Mouse (Mus musculus): Measurements from ENCODE around the gene Hipk2. TPM values are rescaled to one million over a fixed set of nuclear protein-coding genes. Genes with fewer than 3 reads are reported as not detected.

Gene Hipk2
- polyA plus RNA-seq, 1 experiment from 2014 or later, result 21.8 TPM

- 66% methylated on average over 3 of the region's 3 CpGs for WGBS
- Histone ChIP-seq H3K4me3 (no peak overlapping the region), H3K27me3 (ENCODE audit: low read depth, poor library complexity, severe bottlenecking) (no peaks in the 10 kb centered on the region), H3K27ac (no peak overlapping the region), H3K4me1 (no peaks in the 10 kb centered on the region), H3K9me3 (replicated peaks) (no peaks in the 10 kb centered on the region), H3K36me3 (peaks cover 98% of the 10 kb centered on the region)
- DNase-seq (ENCODE audit: low spot score), result no peak
These were observed 136.7 kb downstream of the Hipk2 start for GRCm38 (mm10) chr6:38739266-38739665.

DNA sequence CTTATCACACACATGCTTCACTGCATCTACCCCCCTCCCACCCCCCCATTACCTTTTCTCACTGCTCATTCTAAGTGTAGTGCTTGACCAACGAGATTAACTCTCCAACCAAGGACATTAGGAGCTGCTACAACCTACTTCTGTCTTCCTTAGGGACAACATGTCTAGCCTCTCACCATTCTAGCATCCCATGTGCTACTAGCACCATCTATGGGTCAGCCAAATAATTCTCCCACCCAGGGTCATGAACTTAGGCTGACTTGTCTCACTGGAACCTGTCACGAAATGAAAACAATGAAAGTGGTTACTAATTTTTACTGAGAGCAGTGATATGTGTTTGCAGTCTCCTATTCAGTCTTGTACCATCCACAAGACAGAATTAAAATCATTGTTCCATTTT lies 138.2 kb downstream of the Hipk2 start:
- H3K27me3 ChIP-seq (ENCODE audit: low read depth, poor library complexity, severe bottlenecking), result no peaks in the 10 kb centered on the region
- 83% methylated on average over 2 of the region's 2 CpGs for WGBS
- H3K4me3 ChIP-seq, result no peak overlapping the region
- no peaks in the 10 kb centered on the region for H3K4me1 ChIP-seq
- H3K9me3 ChIP-seq (replicated peaks), result no peaks in the 10 kb centered on the region
- DNase-seq (ENCODE audit: low spot score), result no peak
- no peak overlapping the region for H3K27ac ChIP-seq
- peaks cover 96% of the 10 kb centered on the region for H3K36me3 ChIP-seq

DNA sequence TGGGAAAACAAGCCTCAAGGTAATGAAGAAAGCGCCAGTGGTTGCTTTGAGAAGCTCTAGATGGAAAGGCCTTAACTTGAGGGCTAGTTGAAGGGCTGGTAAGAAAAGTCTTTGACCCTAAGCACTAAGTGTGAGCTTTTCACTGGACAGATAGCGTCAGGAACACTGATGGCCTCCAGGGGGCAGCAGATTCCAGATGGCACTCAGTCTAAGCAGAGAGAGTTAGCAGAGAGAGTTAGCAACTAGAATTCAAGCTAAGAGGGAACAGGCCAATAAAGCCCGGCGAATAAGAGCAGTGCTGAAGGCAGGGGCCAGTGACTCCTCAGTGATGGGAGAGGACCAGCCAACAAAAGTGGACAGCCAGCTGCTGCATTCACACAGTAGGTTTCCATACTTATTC lies 139.7 kb downstream of the Hipk2 start:
- Histone ChIP-seq H3K27ac (no peak overlapping the region), H3K4me3 (no peak overlapping the region), H3K27me3 (ENCODE audit: low read depth, poor library complexity, severe bottlenecking) (no peaks in the 10 kb centered on the region), H3K9me3 (replicated peaks) (no peaks in the 10 kb centered on the region), H3K36me3 (peaks cover 94% of the 10 kb centered on the region), H3K4me1 (no peaks in the 10 kb centered on the region)
- DNase-seq (ENCODE audit: low spot score), result peak; percentile 81
- 25% methylated on average over 4 of the region's 4 CpGs for WGBS

- Histone ChIP-seq H3K27me3 (ENCODE audit: low read depth, poor library complexity, severe bottlenecking) (no peaks in the 10 kb centered on the region), H3K4me1 (no peaks in the 10 kb centered on the region), H3K27ac (no peak overlapping the region), H3K4me3 (no peak overlapping the region), H3K9me3 (replicated peaks) (no peaks in the 10 kb centered on the region), H3K36me3 (peaks cover 92% of the 10 kb centered on the region)
- DNase-seq (ENCODE audit: low spot score), result no peak
- WGBS, result 88% methylated on average over 3 of the region's 3 CpGs
These were observed 143.3 kb downstream of the Hipk2 start for GRCm38 (mm10) chr6:38732681-38733080.

- peaks cover 87% of the 10 kb centered on the region for H3K36me3 ChIP-seq
- no peak overlapping the region for H3K27ac ChIP-seq
- 90% methylated on average over 15 of the region's 15 CpGs for WGBS
- no peaks in the 10 kb centered on the region for H3K9me3 ChIP-seq (replicated peaks)
- no peak for DNase-seq (ENCODE audit: low spot score)
- no peaks in the 10 kb centered on the region for H3K4me1 ChIP-seq
- no peak overlapping the region for H3K4me3 ChIP-seq
- no peaks in the 10 kb centered on the region for H3K27me3 ChIP-seq (ENCODE audit: low read depth, poor library complexity, severe bottlenecking)
These were observed 145.5 kb downstream of the Hipk2 start for GRCm38 (mm10) chr6:38730169-38731146.

DNA sequence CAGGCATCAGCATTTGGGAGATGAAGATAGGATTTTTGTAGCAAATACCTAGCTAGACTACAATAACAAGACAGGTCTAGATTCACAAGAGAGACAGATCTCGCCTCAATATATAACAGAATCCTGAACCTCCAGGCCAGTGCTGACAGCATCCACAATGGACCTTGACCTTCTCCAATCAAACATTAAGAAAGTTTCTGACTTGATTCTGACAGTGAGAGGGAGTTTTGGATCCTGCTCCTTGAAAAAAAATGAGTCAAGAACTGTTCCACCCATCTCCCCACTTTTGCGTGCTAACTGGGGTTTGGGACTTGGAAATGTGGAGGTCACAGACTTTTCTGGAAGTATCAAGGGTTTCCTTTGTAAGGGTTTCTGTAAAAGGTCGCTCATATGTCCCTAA lies 150.4 kb downstream of the Hipk2 start:
- H3K27me3 ChIP-seq (ENCODE audit: low read depth, poor library complexity, severe bottlenecking), result no peaks in the 10 kb centered on the region
- H3K4me1 ChIP-seq, result no peaks in the 10 kb centered on the region
- H3K27ac ChIP-seq, result no peak overlapping the region
- no peak overlapping the region for H3K4me3 ChIP-seq
- H3K9me3 ChIP-seq (replicated peaks), result no peaks in the 10 kb centered on the region
- peaks cover 77% of the 10 kb centered on the region for H3K36me3 ChIP-seq
- WGBS, result 86% methylated on average over 3 of the region's 3 CpGs
- no peak for DNase-seq (ENCODE audit: low spot score)

DNA sequence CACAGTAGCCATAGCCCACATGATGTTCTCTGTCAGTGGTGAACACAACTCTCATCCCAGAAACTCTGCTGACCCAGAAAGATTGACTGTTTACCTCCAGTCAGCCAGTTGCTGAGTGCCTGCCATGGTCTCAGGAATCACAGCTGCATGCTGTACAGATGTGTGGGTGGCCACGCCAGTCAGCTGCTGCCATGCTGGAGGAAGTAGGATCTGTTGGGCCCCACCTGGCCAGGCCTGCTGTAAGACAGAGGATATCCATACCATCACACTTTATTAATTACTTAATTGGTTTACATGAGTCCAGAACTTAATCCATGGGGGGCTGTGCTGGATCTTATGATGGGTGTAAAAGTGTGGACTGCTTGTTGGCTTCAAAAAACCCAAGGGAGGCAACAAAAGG lies 154.6 kb downstream of the Hipk2 start:
- no peaks in the 10 kb centered on the region for H3K4me1 ChIP-seq
- no peaks in the 10 kb centered on the region for H3K9me3 ChIP-seq (replicated peaks)
- no peak for DNase-seq (ENCODE audit: low spot score)
- H3K27me3 ChIP-seq (ENCODE audit: low read depth, poor library complexity, severe bottlenecking), result no peaks in the 10 kb centered on the region
- H3K36me3 ChIP-seq, result peaks cover 82% of the 10 kb centered on the region
- WGBS, result 92% methylated on average over 1 of the region's 1 CpGs
- H3K4me3 ChIP-seq, result no peak overlapping the region
- H3K27ac ChIP-seq, result no peak overlapping the region

DNA sequence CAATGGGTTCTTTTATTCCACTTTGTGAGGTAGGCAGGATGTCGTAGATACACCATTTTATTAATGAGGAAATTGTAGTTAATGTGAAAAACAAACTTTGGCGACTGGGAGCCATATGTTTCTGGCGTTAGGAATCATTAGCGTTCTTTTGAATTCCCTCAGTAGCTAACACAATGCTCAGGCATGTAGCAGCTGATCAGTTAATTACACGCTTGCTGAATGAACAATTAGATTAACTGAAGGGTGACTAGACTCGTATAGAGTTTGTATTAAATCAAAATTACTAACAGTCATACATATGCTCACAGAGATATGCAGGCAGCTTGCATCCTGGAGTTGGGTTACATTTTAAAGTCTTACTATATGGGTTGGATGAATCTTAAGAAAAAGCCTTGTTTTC lies 156.7 kb downstream of the Hipk2 start:
- H3K36me3 ChIP-seq, result peaks cover 91% of the 10 kb centered on the region
- WGBS, result 90% methylated on average over 6 of the region's 6 CpGs
- H3K9me3 ChIP-seq (replicated peaks), result no peaks in the 10 kb centered on the region
- no peak overlapping the region for H3K27ac ChIP-seq
- no peak for DNase-seq (ENCODE audit: low spot score)
- no peaks in the 10 kb centered on the region for H3K27me3 ChIP-seq (ENCODE audit: low read depth, poor library complexity, severe bottlenecking)
- H3K4me1 ChIP-seq, result no peaks in the 10 kb centered on the region
- H3K4me3 ChIP-seq, result no peak overlapping the region

GRCm38 (mm10) chr6:38718625-38719024 lies 157.3 kb downstream of the Hipk2 start:
- Histone ChIP-seq H3K9me3 (replicated peaks) (no peaks in the 10 kb centered on the region), H3K4me1 (no peaks in the 10 kb centered on the region), H3K27me3 (ENCODE audit: low read depth, poor library complexity, severe bottlenecking) (no peaks in the 10 kb centered on the region), H3K36me3 (peaks cover 92% of the 10 kb centered on the region), H3K4me3 (no peak overlapping the region), H3K27ac (no peak overlapping the region)
- WGBS, result 94% methylated on average over 7 of the region's 7 CpGs
- DNase-seq (ENCODE audit: low spot score), result no peak

- Histone ChIP-seq H3K9me3 (replicated peaks) (no peaks in the 10 kb centered on the region), H3K36me3 (peaks cover 99% of the 10 kb centered on the region), H3K27ac (no peak overlapping the region), H3K27me3 (ENCODE audit: low read depth, poor library complexity, severe bottlenecking) (no peaks in the 10 kb centered on the region), H3K4me3 (no peak overlapping the region), H3K4me1 (no peaks in the 10 kb centered on the region)
- WGBS, result 94% methylated on average over 16 of the region's 16 CpGs
- no peak for DNase-seq (ENCODE audit: low spot score)
These were observed 160.1 kb downstream of the Hipk2 start for GRCm38 (mm10) chr6:38715881-38716280.

GRCm38 (mm10) chr6:38713957-38714898 lies 161.7 kb downstream of the Hipk2 start:
- Histone ChIP-seq H3K27me3 (ENCODE audit: low read depth, poor library complexity, severe bottlenecking) (no peaks in the 10 kb centered on the region), H3K27ac (no peak overlapping the region), H3K4me1 (no peaks in the 10 kb centered on the region), H3K36me3 (peaks cover 99% of the 10 kb centered on the region), H3K4me3 (no peak overlapping the region), H3K9me3 (replicated peaks) (no peaks in the 10 kb centered on the region)
- no peak for DNase-seq (ENCODE audit: low spot score)
- 91% methylated on average over 19 of the region's 19 CpGs for WGBS

DNA sequence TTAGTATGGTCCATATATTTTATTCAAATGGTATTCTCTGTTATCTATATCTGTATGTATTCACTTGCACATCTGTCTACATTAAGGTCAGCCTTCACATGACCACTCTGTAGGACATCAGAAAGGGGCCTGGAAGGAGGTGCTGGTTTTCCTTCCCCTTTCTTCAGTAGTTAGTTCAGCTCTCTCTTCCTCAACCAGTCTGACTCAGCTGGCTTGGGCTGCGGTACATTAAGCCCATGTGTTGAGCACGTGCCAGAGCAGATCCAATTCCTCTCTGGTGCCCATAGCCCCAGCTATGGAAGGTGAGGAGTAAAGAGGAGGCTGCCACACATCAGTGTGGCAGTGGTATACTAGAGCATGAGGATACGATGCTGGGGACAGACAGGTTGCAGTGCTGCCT lies 165.5 kb downstream of the Hipk2 start:
- Histone ChIP-seq H3K27ac (no peak overlapping the region), H3K9me3 (replicated peaks) (no peaks in the 10 kb centered on the region), H3K4me3 (no peak overlapping the region), H3K27me3 (ENCODE audit: low read depth, poor library complexity, severe bottlenecking) (no peaks in the 10 kb centered on the region), H3K4me1 (no peaks in the 10 kb centered on the region), H3K36me3 (peaks cover 98% of the 10 kb centered on the region)
- DNase-seq (ENCODE audit: low spot score), result no peak
- 96% methylated on average over 3 of the region's 3 CpGs for WGBS
